Mouse (Mus musculus): ENCODE measurements around the gene Otoa.
A peak's percentile ranks its signal among the peaks of the same experiment; 100 is the strongest.

The Otoa gene

DNA sequence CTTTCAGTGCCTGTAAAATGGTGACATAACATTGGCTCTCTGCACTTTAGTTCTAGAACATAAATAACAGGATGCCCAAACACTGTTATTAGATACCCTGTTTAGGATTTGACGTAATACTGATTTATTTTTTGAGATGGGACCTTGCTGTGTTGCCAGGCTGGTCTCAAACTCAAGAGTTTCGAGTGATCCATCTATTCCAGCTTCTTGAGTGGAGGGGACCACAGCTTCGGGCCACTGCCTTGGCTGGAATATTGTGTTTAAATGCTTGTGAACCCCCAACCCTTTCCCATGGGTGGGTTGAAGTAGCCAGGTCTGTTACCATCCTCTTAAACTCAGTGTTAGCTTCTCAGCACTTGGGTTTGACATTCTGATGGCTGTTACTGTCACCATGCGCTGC is at the start of gene Otoa:
Gene Otoa (plus strand): TSS at position 301 of the 400 bp plus-strand sequence.
- no peak for DNase-seq

DNA sequence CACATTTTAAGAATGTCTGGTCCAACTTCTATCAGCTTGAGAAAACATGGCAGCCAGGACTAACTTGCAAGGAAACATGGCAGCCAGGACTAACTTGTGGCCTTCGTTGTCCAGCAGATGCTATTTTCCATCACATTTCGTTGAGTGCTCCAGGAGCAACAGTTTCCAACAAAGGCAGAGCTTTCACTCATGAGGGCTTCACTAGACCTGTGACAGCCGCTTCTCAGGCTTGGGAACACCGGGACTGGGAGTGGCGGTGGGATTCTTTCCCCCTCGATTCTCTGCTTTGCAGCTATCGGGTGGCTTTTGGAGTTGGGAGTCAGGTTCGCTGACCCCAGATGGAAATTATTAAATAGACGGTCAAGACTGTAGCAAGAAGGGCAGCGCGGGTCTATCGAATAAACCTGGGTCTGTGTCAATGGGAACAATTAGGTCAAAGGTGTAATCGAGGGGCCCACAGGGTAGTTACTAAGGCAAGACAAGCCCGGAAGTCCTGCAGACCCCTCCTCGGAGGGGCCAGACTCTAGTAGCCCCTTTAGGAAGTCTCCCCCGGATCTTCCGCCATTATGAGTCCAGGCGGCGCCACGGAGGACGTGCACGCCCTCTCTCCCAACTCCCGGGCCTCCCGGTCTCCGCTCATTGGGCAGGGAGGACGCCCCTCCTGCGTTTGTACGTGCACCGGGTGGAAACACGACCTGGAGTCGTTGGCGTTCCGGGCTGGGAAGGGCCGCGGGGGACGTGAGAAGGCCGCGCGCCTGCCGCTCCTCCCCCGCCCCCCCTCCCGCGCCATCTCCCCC is 47.4 kb upstream of the Otoa start, which contains the start of gene Mettl9:
Gene Mettl9 (plus strand): TSS at position 590 of the 797 bp plus-strand sequence.
- DNase-seq = peak; percentile 87 to 90

DNA sequence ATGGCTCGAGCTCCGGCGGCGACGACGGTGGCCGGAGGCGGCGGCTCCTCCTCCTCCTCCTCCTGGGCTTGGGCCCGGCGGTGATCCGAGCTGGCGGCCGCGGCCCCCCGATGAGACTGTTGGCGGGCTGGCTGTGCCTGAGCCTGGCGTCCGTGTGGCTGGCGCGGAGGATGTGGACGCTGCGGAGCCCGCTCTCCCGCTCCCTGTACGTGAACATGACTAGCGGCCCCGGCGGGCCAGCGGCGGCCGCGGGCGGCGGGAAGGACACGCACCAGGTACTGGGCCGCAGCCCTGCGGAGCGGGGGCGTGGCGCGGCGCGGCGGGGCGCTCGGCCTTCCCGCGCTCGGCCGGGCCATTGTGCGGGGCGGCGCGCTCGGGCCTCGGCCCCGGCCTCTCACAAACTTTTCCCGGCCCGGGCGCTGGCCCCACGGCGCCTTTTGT is 46.7 kb upstream of the Otoa start:
- no peak for DNase-seq

DNA sequence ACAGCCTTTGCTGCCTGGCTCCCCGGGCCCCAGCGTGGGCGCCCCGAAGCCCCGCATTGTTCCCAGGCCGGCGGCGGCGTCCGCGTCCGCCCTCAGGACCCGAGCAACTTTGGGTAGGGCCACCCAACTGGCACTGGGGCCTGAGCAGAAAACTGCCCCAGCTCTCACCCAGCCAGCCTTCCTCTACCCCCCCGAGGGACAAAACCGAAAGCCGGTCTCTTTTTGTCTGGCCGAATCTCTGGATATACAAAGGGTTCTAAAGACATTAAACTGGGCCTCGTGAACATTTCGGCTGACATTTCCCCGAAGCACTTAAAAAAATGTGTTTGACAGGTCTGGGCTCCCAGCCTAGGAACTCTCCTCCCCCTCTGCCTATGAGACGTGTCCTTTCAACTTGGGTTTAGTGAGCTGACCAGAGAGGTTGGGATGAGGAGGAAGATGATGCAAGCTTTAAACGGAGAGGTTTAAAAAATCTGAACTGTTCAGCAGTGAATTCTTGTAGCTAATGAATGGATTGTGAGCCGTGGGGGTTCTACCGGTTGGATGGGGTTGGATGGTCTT is 46.2 kb upstream of the Otoa start:
- peak in 1 of 2 experiments; percentile 13 for DNase-seq

DNA sequence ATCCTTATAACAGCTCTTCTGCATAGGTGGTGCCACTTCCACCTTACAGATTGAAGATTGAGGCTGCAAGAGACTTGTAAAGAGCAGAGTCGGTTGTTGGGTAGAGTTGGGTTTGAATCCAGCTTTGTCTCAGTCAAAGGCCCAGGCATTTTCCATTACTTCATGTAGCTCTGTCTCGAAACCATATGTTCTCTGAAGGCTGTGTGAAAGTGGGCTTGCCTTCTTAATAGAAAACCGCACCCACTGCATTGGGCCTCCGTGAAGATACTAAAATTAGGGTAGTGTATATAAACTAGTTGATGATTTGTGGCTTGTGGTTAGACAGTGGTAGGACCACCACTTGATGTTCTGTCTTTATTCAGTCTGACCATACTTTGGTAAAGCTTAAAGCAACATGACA is 40.9 kb upstream of the Otoa start:
- DNase-seq = no peak

DNA sequence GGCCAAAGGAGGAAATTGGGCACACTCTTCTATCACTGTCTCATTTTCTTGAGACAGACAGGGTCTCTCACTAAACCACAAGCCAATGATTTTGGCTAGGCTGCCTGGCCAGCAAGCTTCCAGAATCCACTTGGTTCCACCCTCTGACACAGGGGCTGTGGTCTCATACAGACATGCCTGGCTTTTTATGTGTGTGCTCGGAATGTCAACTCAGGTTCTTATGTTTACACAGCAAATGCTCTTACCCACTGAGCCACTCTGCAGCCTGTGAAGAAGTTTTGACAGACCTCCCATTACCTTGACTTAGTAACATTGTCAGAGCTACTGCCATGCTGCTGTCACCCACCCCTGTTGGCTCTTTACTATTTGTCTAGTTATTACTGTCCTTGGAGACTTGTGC is 39.5 kb upstream of the Otoa start:
- DNase-seq = no peak

DNA sequence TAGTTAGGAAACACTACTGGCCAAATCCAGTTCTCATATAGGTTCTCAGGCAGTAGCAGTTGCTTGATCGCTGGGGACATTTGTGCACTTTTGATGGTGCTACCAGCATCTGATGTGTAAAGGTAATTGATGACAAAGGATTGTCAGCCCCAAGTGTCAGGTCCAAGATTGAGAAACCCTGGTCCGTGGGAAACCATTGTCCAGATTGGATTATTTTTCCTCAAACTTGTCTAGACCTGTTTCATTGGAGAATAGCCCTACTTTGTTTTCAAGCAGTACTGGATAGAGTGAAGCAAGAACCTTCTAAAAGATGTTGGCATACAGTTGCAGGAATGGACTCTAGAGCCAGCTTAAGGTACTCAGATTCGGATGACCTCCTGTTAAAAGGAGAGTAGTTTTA is 38.4 kb upstream of the Otoa start:
- DNase-seq = no peak

DNA sequence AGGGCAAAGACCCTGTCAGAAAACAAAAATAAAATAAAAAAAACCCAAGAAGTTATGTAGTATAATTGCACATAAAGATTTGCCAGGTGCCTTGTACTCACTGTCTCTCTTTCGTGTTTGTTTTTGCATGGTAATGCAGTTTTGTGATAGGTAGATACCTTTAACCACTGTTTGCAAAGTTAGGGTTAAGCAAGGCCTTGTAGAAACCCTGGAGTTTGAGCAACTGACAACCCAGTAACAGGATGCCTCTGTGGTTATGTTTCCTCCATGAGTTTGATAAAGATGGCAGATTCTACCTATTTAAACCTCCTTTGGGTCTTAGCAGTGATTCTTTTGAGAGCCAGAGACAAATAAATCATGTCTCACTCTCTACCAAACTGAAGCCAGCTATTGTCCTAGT is 37.9 kb upstream of the Otoa start:
- DNase-seq = no peak

DNA sequence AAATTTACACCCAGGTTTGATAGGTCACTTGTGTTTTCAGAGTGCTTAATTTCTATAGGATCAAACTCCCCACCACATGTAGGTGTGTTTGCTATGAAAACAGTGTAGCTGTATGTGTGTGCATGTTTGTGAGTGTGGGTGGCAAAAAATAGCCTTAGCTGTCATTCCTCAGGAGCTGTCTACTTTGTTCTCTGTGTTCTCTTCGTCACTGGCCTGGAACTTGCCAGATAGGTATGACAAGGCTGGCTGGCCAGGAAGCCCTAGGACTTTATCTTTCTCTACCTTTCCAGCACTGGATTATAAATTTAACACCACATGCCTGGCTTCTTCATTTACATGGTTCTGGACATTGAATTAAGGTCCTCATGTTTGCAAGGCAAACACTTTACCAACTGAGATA is 37.2 kb upstream of the Otoa start:
- DNase-seq = no peak

DNA sequence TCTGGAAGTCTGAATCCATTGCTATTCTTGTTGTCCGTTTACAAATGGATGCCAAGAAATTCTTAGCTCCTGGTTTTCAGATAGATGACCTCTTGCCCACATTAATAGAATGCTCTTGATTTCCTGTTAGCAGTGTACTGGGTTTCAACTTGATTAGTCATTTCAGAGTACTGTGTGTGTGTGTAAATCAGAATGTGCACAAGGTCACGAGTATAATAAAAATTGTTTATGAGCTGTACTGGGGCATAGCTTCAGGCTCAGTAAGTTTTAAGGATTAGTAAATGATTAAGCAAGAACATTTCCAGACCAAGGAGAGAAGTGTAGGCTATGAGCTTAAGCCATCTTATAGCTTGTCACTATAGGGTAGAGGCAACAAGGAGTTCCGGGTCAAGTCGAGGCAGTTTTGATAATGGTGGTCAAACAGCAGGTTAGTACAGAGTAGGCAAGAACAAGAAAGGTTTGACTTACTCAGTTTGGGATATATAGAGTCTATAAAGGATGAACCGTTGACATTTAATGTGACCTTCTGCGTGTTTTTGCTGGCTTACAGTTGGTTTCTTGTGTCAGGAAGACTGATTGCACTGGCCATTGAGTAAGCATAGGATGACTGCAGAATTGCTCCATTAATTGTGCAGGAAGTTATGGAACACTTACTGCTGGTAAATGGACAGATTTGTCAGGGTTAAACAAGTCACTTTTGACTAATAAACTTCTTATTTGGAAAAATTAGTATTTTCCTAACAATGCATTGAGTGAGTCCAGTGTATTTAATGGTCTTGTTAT is 35.6 kb upstream of the Otoa start:
- DNase-seq = no peak

DNA sequence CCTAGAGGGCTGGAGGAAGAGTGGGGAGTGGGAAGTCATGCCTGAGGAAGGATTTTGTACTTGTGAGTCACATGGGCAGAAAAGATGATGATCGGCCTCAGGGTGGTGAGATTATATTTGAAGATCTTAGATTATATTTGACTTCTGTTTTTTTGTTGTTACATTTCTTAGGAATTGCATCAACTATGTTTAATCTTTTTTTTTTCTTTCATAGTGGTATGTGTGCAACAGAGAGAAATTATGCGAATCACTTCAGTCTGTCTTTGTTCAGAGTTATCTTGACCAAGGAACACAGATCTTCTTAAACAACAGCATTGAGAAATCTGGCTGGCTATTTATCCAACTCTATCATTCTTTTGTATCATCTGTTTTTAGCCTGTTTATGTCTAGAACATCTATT is 33.8 kb upstream of the Otoa start:
- no peak for DNase-seq

DNA sequence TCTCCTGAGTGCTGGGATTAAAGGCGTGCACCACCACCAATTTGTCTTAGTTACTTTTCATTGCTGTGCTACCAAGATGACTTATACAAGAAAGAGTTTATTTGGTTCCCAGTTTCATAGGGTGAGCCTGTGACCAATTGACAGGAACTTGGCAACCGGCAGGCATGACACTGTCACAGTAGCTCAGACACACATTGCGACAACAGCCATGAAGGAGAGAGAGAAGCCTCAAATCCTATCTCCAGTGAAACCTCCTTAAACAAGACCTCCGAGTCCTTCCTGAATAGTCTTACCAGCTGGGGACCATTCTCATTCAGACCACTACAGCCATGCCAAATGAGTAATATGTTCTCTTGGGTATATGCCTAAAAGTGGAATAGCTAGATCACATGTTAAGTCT is 28.4 kb upstream of the Otoa start:
- no peak for DNase-seq

DNA sequence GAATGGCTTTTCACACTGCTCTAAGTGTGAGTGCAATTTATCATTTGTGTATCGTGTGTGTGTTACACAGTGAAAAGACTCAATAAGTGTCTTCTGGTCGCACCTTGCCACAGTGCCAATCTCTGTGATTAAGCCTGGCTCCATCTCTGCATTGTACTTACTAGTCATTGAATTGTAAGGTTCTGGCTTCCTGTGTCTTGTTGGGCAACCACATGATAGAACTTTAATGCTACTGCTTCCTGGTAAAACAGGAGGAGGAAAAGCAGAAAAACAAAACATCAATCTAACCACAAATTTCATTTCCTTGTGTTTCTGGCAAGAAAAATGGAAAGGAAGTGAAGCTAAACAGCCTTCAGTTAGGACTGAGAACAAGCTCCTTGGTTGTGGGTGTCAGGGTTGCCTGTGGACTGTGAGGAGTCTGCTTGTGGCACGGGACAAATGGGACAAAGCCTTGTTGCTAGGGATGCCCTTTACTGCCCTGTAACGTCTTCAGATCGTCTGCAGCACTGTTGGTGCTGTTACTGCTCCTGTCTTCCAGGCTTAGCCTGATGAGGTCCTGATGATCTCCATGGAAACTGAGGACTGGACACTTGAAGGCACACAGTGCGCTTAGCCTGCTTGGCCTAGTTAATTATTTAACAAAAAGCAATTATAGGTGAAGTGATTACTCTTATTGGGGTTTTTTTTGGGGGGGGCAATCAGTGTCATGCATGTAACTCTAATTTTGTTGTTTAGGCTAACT is 21.8 kb upstream of the Otoa start:
- DNase-seq = no peak

DNA sequence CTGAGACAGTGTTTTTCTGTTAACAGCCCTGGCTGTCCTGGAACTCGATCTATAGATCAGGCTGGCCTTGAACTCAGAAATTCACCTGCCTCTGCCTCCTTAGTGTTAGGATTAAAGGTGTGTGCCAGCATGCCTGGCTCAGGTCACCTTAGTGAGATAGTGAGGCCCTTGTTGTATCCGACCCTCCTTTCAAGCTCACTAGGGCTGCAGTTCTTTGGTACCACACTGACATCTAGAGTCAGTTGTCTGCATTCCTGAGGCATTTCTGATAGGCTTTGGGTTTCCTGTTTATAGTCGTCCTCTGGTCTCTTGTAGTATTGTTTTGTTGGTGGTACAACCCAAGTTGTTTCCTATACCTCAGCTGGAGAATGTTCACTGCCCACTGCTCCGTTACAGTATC is 17.1 kb upstream of the Otoa start:
- DNase-seq = peak in 1 of 2 experiments; percentile 12

DNA sequence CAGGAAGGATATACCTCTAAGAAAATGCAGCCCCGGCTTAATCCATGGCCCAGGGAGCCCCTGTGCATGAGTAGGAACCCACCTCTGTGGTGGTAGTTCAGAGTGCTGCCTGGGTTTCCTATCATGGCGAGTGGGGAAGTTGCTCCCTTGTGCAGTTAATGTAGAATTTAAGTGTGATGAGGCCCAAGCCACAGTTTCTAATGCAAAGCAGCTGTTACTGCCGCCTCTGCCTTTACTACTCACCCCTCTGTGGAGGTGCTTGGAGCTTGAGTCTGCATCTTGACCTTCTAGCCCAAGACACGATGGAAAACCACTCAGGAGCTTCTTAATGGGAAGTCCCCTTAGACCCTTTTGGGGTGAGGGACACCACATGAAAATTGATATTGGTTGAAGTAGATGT is 10.2 kb upstream of the Otoa start:
- no peak for DNase-seq

DNA sequence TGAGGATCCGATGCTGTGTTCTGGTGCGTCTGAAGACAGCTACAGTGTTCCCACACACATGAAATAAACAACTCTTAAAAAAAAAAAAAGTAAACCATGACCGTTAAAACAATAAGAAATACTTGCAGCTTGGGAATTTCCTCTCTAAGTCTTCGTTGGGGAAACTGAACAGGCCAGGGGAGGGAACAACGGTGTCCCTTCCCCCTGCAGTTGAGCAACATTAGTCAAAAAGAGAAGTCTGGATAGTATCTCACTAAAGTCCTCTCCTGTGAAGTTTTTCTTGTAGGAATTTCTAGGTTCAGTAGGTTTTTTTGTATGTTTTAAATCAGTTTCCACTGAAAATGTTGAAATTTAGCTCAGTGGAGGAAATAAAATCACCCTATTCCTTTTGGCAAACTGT is 8.9 kb upstream of the Otoa start:
- no peak for DNase-seq

DNA sequence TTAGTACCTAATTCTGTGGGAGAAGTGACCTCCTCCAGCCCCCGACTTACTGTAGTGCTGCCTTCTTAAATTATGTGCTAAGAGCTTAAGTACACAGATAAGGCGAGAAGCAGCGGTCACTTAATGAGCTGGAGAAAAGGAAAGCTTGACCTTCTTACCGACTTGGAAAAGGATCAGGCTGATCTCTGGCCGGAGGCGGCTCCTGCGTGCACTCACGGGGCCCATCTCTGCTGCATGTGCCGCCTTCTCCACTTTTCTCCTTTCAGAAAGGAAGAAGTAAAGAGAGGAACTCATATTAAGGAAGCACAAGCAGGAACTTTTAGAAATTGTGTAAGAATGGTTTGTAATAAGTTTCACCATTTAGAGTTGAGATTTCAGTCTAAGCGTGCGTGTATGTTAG is 7.2 kb upstream of the Otoa start, which contains the start of gene Igsf6:
Gene Igsf6 (minus strand): TSS at position 292 of the 400 bp plus-strand sequence.
- DNase-seq = no peak

DNA sequence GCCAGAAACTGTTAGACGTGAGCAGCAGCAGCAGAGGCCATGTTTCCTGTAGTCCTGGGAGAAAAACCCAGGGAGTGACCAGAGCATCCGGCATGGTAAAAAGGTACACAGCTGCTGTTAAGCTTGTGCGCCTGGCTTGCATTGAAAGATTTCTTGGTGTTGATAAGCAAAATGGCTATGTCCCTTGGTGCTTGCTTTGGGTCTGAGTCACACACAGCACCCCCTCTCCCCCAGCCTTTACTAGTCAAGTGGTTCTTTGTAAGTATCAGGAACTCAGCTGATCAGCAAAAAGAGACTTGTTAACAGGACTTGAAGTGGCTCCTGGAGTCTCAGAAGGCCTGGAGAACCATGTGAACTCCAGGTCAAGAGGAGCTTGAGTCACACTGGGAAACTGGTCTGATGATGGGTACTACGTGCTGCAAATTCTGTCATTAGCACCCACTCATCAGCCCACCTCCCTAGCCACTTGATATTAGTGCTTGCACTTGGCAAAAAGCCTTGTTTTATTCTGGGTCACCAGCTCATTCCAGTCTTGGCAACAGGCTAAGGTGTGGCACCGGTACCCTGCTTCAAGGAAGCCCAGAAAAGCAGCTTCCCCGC is 6.5 kb upstream of the Otoa start:
- no peak for DNase-seq

DNA sequence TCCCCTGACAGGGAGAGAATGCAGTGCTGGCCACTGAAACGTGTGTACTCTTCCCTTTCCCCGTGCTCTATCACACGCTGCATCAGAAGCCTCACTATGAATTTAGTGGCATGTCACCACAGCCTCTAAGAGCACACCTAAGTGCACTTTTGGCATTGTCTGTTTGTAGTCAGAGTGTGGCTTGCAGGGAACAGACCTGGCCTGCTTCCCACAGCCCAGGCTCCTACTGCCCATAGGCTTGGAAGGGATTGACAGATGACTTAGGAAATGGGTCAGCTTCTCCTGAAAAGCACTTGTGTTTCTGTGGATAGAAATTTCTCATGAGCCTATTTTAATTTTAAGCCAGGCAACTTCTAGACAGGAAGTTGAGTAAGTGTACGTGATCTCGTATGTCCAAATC is 6.0 kb upstream of the Otoa start:
- no peak for DNase-seq

DNA sequence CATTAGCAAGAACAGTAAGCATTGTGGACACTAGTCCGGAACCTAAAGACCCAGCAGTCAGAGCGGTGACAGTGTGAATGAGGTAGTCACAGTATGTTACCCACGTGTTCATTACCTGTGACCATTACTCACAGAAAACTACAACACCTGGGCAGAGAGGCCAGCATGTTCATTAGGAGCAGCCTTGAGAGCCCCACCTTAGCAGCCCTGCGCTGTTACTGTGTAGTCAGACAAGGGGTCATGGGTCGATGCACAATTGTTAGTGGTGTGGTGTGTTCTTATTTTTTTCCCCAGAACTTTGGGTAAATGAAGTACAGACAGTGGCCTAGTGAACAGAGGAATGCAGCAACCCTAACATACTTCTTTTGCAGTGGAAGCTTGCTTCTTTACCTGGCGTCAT is 4.1 kb upstream of the Otoa start:
- DNase-seq = no peak

DNA sequence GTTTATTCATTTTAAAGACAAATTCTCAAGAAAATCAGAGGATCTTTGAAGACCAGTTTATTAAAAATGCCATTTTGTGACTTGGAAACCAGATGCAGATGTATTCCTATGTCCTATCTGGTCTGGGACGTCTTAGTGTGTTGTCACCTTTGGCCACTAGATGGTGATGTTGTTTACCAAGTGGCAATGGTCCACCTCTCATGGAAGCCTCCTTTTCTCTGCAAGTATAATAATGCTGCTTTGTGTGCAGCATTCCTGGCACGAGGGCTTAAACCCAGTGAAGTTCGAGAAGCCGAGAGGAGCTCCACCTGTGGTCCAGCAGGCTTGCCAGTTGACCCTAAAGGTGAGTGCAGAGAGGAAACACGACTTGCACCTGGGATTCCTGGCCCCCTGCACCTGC is 3.6 kb upstream of the Otoa start:
- DNase-seq = no peak

DNA sequence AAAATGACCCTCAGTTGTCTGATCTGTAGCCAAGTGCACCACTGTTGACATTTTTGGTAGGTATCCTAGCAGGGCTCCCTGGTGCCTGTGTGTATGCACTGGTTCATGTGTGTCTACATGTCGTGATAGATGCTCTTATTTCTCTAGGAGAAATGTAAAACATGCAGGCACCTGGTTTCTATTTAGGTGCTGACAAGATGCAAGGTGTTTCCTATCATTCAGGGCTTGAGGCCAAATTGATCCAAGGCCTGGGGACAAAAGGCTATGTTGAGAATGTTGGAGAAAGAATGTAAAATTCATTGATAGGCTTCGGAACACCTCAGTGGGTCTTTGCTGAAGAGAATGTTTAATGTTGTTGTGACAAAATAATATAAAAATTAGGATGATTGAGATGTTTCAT is 366 bp downstream of the Otoa start:
- no peak for DNase-seq
